Mouse (Mus musculus): ENCODE data around the gene Rrbp1.

Gene Rrbp1

DNA sequence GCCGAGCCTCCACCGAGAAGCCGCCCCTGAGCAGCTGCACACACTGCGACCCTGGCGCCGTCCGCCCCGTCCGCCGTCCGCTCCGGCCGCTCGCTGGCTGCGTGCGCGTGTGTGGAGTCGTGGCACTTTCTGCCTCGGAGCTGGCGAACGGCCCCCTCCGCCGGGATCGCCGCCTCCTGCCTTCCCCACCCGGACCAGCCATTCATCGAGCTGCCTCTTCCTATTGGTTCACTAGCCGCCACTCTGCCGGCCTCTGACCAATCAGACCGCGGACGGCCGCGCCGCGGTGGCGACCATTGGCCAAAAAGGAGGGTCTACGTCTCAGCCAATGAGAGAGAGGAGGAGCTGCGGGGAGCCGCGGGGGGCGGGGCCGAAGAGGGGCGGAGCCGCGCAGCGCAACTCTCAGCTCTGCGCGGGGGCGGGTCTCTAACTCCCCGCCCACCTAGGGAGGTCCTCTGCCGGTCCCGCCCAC lies at the start of gene Rrbp1:
TSS of gene Rrbp1 (minus strand) at position 184 of the 472 bp plus-strand sequence.
- DNase-seq, result peak; percentile 98

- DNase-seq, result no peak
These were observed 46.7 kb upstream of the Rrbp1 start for GRCm38 (mm10) chr2:144057735-144058134.

GRCm38 (mm10) chr2:144052410-144053065 lies 41.5 kb upstream of the Rrbp1 start:
- DNase-seq, result no peak

GRCm38 (mm10) chr2:144050861-144051260 lies 39.8 kb upstream of the Rrbp1 start:
- no peak for DNase-seq

DNA sequence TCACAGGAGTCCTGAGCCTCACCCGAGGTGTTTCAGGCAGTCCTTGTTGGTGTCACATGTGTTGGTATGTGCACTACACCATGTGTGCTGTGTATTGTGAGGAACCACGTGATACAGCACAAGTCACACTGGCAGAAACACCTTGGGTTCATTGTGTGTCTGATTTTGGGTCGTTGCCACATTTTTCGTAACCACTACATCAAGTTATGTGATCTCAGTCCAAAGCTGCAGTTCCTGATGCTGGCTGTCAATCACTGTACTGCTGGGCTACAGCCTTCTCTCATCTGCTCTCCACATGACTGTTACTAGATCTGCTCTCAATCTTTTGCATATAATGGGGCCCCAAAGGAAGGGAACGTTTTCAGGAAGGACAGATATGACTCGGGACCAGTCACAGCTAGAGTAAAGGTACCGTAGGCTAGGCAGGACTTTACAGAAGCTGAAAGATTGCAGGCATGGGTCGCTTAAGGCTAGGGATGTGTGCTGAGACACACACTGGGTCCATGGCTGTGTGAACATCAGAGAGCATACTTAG lies 39.1 kb upstream of the Rrbp1 start:
- DNase-seq, result no peak

GRCm38 (mm10) chr2:144046916-144047315 lies 35.9 kb upstream of the Rrbp1 start:
- peak; percentile 5 for DNase-seq

- DNase-seq, result no peak
These were observed 34.9 kb upstream of the Rrbp1 start for GRCm38 (mm10) chr2:144045756-144046560.

DNA sequence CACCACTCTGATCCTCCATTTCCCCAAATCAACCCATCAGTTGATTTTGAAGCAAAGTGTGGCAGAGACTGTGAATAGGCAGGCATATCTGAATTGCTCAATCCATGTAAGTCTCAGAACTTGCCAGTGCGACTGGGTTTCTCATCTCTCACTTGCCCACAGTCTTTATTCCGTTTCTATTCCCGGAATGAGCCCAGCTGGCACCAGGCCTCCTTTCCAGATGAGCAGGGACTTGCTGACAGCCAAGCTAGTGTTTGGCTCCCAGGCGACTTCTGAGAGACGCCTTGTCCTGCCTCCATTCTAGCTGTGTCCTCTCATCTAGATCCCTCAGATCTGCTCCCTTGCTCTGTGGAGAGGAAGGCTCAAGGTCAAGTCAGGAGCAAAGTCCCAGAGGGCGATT lies 33.7 kb upstream of the Rrbp1 start:
- no peak for DNase-seq

DNA sequence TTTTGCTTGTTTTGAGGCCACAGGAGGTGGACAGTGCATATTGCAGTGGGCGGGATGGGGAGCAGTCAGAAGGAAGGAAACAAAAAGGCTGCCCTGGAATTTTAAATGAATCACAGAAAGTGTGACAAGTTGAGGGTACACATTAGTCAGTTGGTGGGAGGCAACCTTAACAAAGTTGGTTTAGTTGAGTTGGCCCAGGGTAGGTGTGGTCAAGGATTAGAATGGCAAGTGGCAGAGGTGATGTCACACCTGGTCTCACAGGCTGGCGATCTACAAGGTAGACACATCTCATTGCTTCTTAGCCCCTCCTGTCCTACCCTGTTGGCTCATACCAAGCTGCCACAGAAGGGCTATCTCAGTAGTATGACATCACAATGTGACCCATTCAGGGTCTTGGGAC lies 21.6 kb upstream of the Rrbp1 start, which contains the start of gene Banf2:
TSS of gene Banf2 (plus strand) at position 396 of the 400 bp plus-strand sequence.
- DNase-seq, result no peak

DNA sequence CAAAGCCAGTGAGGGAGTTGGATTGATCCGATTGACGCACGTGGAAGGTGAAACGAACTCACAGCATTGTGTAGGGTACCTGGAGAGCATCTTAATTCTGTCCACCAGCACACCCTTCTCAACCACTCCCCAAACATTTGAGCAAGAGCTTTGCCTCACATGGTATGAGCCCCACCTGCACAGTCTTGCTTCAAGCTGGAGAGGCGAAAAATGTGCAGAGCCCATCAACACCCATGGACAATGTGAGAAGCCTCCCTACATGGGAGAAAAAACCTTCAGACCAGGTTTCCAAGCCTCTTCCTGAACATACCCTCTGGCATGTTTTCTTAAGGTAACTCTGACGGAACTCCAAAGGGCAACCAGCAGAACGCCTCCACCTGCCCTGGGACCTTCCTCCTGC lies 19.7 kb upstream of the Rrbp1 start:
- no peak for DNase-seq

DNA sequence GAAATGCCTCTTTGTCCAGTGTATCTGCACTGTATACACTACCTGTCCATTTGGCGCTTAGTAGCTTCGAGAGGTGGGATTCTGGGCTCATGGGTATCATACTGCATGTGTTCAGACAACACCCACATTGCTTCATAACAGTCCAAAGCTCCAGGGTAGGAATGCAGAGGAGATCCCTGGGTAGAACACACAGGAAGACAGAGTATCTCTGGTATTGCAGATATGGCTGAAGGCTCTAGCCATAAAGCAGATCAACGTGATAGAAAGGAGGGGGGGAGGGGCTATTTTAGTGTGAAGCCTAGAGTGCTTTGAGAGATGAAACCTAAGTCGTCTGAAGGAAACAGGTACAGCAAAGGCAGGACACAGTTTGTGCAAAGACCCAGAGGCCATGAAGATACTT lies 15.4 kb upstream of the Rrbp1 start:
- no peak for DNase-seq

GRCm38 (mm10) chr2:144025361-144025760 lies 14.3 kb upstream of the Rrbp1 start:
- no peak for DNase-seq

GRCm38 (mm10) chr2:144022441-144022840 lies 11.4 kb upstream of the Rrbp1 start:
- no peak for DNase-seq

DNA sequence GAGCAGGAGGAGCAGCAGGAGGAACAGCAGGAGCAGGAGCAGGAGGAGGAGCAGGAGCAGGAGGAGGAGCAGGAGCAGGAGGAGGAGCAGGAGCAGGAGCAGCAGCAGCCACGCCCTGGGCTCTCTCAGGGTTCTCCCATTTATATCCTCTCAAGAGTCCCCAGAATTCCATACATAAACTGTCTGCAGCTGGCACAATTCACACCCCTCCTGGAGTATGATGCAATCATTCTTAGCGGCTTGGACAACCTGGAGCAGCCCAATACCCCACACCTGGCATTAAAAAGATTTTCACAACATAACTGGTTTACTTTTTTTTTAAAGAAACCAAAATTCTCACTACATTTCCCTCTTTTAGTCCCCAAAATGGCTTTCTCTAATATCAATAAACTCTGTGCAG lies 8.9 kb upstream of the Rrbp1 start:
- DNase-seq, result no peak

- no peak for DNase-seq
These were observed 4.8 kb upstream of the Rrbp1 start for GRCm38 (mm10) chr2:144015861-144016260.

- DNase-seq, result no peak
These were observed 3.4 kb upstream of the Rrbp1 start for GRCm38 (mm10) chr2:144014481-144014880.

DNA sequence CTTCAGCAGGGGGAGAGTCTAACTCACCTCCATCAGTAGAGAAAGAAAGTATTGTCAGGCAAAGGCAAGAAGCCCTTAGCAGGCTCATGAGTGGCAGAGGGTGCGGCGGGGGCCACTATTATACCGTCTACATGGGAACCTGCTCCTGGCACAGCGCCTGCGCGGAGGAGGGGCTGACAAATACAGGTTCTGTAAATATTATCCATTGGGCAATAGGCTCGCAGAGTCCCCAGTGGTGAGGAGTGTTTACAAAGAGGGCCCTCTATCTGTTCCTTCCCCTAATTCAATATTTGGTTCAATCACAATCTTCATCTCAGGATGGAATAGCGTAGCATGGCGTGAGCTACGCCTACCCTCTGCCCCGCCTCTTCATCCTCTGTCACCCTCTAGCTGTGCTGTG lies 3.0 kb upstream of the Rrbp1 start:
- no peak for DNase-seq

DNA sequence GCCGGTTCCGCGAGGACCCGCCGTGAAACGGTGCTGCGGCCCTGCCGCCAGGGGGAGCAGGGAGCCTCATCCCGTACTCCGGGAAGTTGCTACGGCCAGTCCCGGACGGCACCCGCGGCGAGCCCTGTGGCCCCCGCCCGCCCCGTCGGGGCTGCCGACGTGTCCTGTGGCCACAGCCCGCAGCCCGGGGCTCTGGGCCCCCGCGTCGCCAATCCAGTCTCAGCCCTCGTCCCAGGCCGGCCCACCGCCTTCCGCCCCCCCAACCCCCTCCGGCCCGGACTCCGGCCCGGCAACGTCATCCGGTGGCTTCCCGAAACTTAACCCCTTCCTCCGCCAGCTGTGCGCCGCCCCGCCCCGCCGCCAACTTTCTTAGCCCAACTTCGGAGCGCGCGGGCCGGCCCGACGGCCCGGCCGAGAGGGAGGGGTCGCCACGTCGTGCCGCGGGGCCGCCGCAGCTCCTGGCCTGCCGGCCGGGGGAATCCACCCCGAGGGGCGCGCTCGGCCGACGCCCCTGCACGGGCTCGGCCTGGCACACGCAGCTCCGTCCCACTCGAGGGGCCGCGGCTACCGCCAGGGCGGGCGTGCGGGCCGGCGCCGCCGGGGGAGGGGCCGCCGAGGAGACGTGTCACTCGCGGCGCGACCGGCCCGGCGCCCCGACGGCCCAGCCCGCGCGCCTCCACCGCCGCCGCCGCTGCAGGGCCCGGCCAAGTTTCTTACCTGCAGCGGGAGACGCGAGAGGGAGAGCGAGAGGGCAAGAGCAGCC lies 600 bp downstream of the Rrbp1 start:
- DNase-seq, result peak; percentile 89

- peak; percentile 32 for DNase-seq
These were observed 1.3 kb downstream of the Rrbp1 start for GRCm38 (mm10) chr2:144009551-144010281.

DNA sequence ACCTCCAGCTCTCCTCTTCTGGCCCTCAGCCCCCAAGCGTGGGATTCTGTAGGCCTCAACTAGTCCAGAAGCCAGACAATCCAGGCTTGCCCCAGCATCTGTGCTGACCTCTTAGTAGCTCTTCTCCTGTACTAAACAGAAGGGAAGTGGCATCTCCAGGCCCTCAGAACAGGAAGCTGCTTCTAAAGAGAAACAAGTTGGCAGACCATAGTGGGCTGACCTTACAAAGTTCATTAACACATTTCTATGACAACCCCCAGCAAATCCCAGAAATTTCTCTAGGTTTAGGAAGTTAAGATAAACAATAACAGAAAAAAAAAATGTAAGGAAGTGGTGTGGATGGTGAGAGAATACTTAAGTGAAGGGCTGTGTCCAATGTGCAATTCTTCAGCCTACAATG lies 2.0 kb downstream of the Rrbp1 start:
- no peak for DNase-seq

DNA sequence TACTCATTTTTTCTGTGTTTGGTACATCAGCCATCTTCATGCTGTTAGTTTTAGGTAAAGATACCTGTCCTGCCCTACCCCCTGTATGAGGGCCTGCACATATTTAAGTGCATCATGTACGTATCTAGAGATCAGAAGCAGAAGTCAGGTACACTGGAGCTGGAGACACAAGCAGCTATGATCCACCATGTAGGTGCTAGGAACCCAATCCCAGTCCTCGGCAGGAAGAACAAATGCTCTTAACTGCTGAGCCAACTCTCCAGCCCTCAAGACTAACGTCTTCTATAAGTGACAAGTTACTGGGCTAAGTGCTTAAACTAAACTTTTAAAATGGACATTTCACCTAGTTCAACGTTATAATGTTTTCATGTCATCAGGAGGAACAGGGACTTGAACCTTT lies 3.9 kb downstream of the Rrbp1 start:
- no peak for DNase-seq

DNA sequence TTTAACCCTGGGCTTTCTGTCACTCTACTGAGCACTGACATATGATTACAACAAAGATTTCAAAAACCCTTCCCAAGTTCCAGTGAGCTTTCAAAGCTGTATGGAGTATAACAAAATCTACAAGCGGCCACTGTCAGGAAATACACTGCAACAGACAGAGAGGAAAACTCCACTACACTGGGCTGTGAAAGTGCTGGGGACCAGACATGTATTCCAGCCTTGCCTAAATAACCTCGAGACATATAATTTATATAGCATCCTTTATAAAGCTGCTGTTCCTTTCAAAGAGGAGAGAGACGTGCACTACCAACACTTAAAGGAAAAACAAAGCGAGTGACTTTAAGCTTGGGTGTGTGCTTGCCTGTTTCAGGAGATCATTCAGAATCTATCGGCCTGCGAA lies 4.4 kb downstream of the Rrbp1 start:
- DNase-seq, result no peak

Measured in thymus, postnatal 14 days (tissue).